Mouse (Mus musculus): ENCODE data around the gene Cltb.
A peak's percentile ranks its signal among the peaks of the same experiment; 100 is the strongest.
"Not testable (repeated sequence)": the region's sequence is repeated elsewhere in the genome, so short reads cannot be mapped to it uniquely, and the experiment has no call there.

Gene Cltb

GRCm38 (mm10) chr13:54610972-54611754 lies at the start of gene Cltb:
Cltb (minus strand) TSS chr13:54611344.
- peak; percentile 88 for DNase-seq

GRCm38 (mm10) chr13:54660877-54661276 lies 49.7 kb upstream of the Cltb start:
- DNase-seq, result no peak

GRCm38 (mm10) chr13:54650461-54650860 lies 39.3 kb upstream of the Cltb start:
- no peak for DNase-seq

- no peak for DNase-seq
Measured at GRCm38 (mm10) chr13:54635011-54635410, 23.9 kb upstream of the Cltb start.

- DNase-seq, result no peak
Measured at GRCm38 (mm10) chr13:54632731-54633277, 21.7 kb upstream of the Cltb start.

- no peak for DNase-seq
Measured at GRCm38 (mm10) chr13:54629128-54629527, 18.0 kb upstream of the Cltb start.

GRCm38 (mm10) chr13:54621960-54622521 lies 10.9 kb upstream of the Cltb start:
- no peak for DNase-seq

- peak; percentile 97 for DNase-seq
Measured at GRCm38 (mm10) chr13:54621155-54621932, 10.2 kb upstream of the Cltb start, which contains the start of gene Faf2. Faf2 (plus strand) TSS chr13:54621784.

GRCm38 (mm10) chr13:54616998-54617397 lies 5.9 kb upstream of the Cltb start:
- no peak for DNase-seq

- no peak for DNase-seq
Measured at GRCm38 (mm10) chr13:54616307-54616706, 5.2 kb upstream of the Cltb start.

- not testable (repeated sequence) for DNase-seq
Measured at GRCm38 (mm10) chr13:54613141-54613540, 2.0 kb upstream of the Cltb start.

- no peak for DNase-seq
Measured at GRCm38 (mm10) chr13:54610613-54610971, 552 bp downstream of the Cltb start.

- DNase-seq, result no peak
Measured at GRCm38 (mm10) chr13:54609301-54609700, 1.8 kb downstream of the Cltb start.

- DNase-seq, result peak; percentile 56
Measured at GRCm38 (mm10) chr13:54608666-54609065, 2.5 kb downstream of the Cltb start.

GRCm38 (mm10) chr13:54608002-54608401 lies 3.1 kb downstream of the Cltb start:
- DNase-seq, result no peak

- no peak for DNase-seq
Measured at GRCm38 (mm10) chr13:54607204-54607603, 3.9 kb downstream of the Cltb start.

- DNase-seq, result no peak
Measured at GRCm38 (mm10) chr13:54605426-54605825, 5.7 kb downstream of the Cltb start.

GRCm38 (mm10) chr13:54604221-54604620 lies 6.9 kb downstream of the Cltb start:
- DNase-seq, result no peak

GRCm38 (mm10) chr13:54603501-54603900 lies 7.6 kb downstream of the Cltb start:
- DNase-seq, result no peak

GRCm38 (mm10) chr13:54602639-54603111 lies 8.5 kb downstream of the Cltb start:
- no peak for DNase-seq

- DNase-seq, result no peak
Measured at GRCm38 (mm10) chr13:54598622-54599143, 12.5 kb downstream of the Cltb start.

GRCm38 (mm10) chr13:54596870-54597269 lies 14.3 kb downstream of the Cltb start:
- DNase-seq, result no peak

GRCm38 (mm10) chr13:54596107-54596690 lies 14.9 kb downstream of the Cltb start:
- DNase-seq, result no peak
